Mouse (Mus musculus) CH12.LX (cell line): ENCODE results near the gene Theg.

Experiments used
- CTCF ChIP-seq, 2 experiments: IDR thresholded peaks in 1 of 2; conservative IDR thresholded peaks in 1 of 2; 2 replicates each; pipeline ENCODE4 v1.5.1; 2011 to 2012; ENCODE audit warnings: low read depth in 2 of 2, low read length in 2 of 2, improper control_type of control experiment in 1 of 2, inconsistent platforms in 1 of 2, mild to moderate bottlenecking in 1 of 2, moderate library complexity in 1 of 2
- JUND ChIP-seq: conservative IDR thresholded peaks from 2 replicates; pipeline ENCODE4 v1.6.1; 2011; ENCODE audit warnings: low read depth, low read length, improper control_type of control experiment
- MEF2A ChIP-seq: IDR thresholded peaks from 2 replicates; pipeline ENCODE4 v1.6.1; 2014; ENCODE audit warnings: low read depth, mild to moderate bottlenecking, inconsistent platforms, low read length, improper control_type of control experiment, borderline replicate concordance
- POLR2A ChIP-seq: IDR thresholded peaks from 2 replicates; pipeline ENCODE4 v1.6.1; 2011; ENCODE audit warnings: low read depth, mild to moderate bottlenecking, improper control_type of control experiment, low read length
- RCOR1 ChIP-seq: conservative IDR thresholded peaks from 2 replicates; pipeline ENCODE4 v1.6.1; 2012; ENCODE audit warnings: low read depth, mild to moderate bottlenecking, inconsistent platforms, low read length, improper control_type of control experiment
- SIN3A ChIP-seq: IDR thresholded peaks from 2 replicates; pipeline ENCODE4 v1.6.1; 2012; ENCODE audit warnings: low read length, improper control_type of control experiment, inconsistent platforms
- SMC3 ChIP-seq: IDR thresholded peaks from 2 replicates; pipeline ENCODE4 v1.6.1; 2011; ENCODE audit warnings: low read depth, low read length, improper control_type of control experiment
- ZNF384 ChIP-seq: IDR thresholded peaks from 2 replicates; pipeline ENCODE4 v1.6.1; 2012; ENCODE audit warnings: low read depth, low read length, improper control_type of control experiment, inconsistent platforms

- no peak for TF ChIP-seq SMC3
- no peak for TF ChIP-seq POLR2A
- TF ChIP-seq ZNF384 = no peak
- TF ChIP-seq CTCF (conservative IDR thresholded peaks at IDR 0.05 in 1 of 2, IDR thresholded peaks at IDR 0.05 in 1 of 2; ENCODE audit: low read depth in 2 of 2, low read length in 2 of 2) = no peak
- no peak for TF ChIP-seq MEF2A
- no peak for TF ChIP-seq JUND
- no peak for TF ChIP-seq RCOR1
- TF ChIP-seq SIN3A = no peak
Measured at GRCm38 (mm10) chr10:79538873-79539272, 48.3 kb downstream of the Theg start.
